ENCODE assay signal across 8 mouse cellular contexts in genomic region chr13:104288226-104288859, GRCm38 (mm10). TPM values are rescaled to one million over a fixed set of nuclear protein-coding genes. Genes with fewer than 3 reads are reported as not detected.
DNase-seq lines count a peak whose midpoint lies in the region; ATAC-seq and TF ChIP-seq lines count a peak whose summit lies in the region.

No protein-coding gene starts in this region.

- under 1% methylated on average over 7 of the region's 7 CpGs for WGBS in forebrain, embryonic 14.5 days
- under 1% methylated on average over 7 of the region's 7 CpGs for WGBS in lung, postnatal 0 days

- H3K9me3 ChIP-seq in forebrain, embryonic 14.5 days (replicated peaks; ENCODE audit: control insufficient read depth, low read length): no peaks in the 10 kb centered on the region
- no peaks in the 10 kb centered on the region for H3K9me3 ChIP-seq in lung, postnatal 0 days (ENCODE audit: low read length)

- peak; percentile 33 for ATAC-seq in Patski
- peak; percentile 29; the same call in 1 of the 2 replicates for ATAC-seq in forebrain, embryonic 14.5 days
- ATAC-seq in lung, postnatal 0 days: no peak

- H3K9ac ChIP-seq in forebrain, embryonic 14.5 days (ENCODE audit: low read length): peak overlapping the region; percentile 55
- peak overlapping the region; percentile 29; the same call in 1 of the 2 replicates for H3K9ac ChIP-seq in lung, postnatal 0 days (replicated peaks; ENCODE audit: low read depth)

- CTCF ChIA-PET in Patski (lab: Charles Lee): interaction anchor here (0.9 to 1.1 kb wide), 2 partner anchors 11 to 393 kb away, joined by 3 to 4 read pairs; no protein-coding TSS in a partner anchor

- intact Hi-C loops in heart, postnatal 14 days (cut with DNase I): loop anchor here (5.0 kb wide), 2 partner anchors 224 to 324 kb away; no protein-coding TSS in a partner anchor

- H3K27me3 ChIP-seq in Patski: no peaks in the 10 kb centered on the region
- H3K27me3 ChIP-seq in forebrain, embryonic 14.5 days (replicated peaks; ENCODE audit: control insufficient read depth, insufficient read depth, low read length): no peaks in the 10 kb centered on the region
- no peaks in the 10 kb centered on the region for H3K27me3 ChIP-seq in lung, postnatal 0 days (replicated peaks; ENCODE audit: insufficient read depth, low read length)

- in situ Hi-C loops in Patski (cut with MboI; ENCODE audit: low pct_unique_long_range_greater_than_20kb): loop anchor here (5.0 to 10.0 kb wide), 3 partner anchors 394 to 656 kb away; no protein-coding TSS in a partner anchor

- H3K27ac ChIP-seq in forebrain, embryonic 14.5 days (ENCODE audit: low read depth, low read length): peak overlapping the region; percentile 70
- H3K27ac ChIP-seq in lung, postnatal 0 days (ENCODE audit: low read length): peak overlapping the region; percentile 69

- no peaks in the 10 kb centered on the region for H3K36me3 ChIP-seq in forebrain, embryonic 14.5 days (ENCODE audit: control insufficient read depth, insufficient read depth, low read length)
- H3K36me3 ChIP-seq in lung, postnatal 0 days (ENCODE audit: insufficient read depth, low read length): no peaks in the 10 kb centered on the region

- no peak for TF ChIP-seq EP300 in lung, postnatal 0 days (IDR thresholded peaks at IDR 0.05)

- H3K4me2 ChIP-seq in forebrain, embryonic 14.5 days (ENCODE audit: low read length): peak overlapping the region; percentile 71
- peak overlapping the region; percentile 64 for H3K4me2 ChIP-seq in lung, postnatal 0 days (replicated peaks; ENCODE audit: low read depth, low read length)

- no peak for TF ChIP-seq CTCF in Patski (IDR thresholded peaks at IDR 0.05)
- no peak for TF ChIP-seq CTCF in lung, postnatal 0 days (IDR thresholded peaks at IDR 0.05)

- H3K4me1 ChIP-seq in forebrain, embryonic 14.5 days (ENCODE audit: control insufficient read depth, insufficient read depth, low read length): peaks cover 13% of the 10 kb centered on the region
- no peaks in the 10 kb centered on the region for H3K4me1 ChIP-seq in lung, postnatal 0 days (ENCODE audit: insufficient read depth, low read depth, low read length)

- POLR2A ChIA-PET in Patski (lab: Charles Lee): no interaction called here

- no peak for DNase-seq in Patski (ENCODE audit: low read depth, low spot score)
- peak; percentile 20 for DNase-seq in cerebellum, adult 11 months
- DNase-seq in forebrain, embryonic 14.5 days (ENCODE audit: low spot score): peak; percentile 79
- DNase-seq in heart, postnatal 14 days: peak; percentile 73
- DNase-seq in kidney, postnatal 36 days: peak; percentile 77 to 87
- DNase-seq in lung, postnatal 0 days (ENCODE audit: low spot score): peak; percentile 71
- peak; percentile 23 for DNase-seq in ovary, postnatal 10 days (ENCODE audit: low spot score)
- no peak for DNase-seq in T-cell, adult 2 months (ENCODE audit: low spot score)

- H3K4me3 ChIP-seq in forebrain, embryonic 14.5 days (ENCODE audit: low read depth, low read length): peak overlapping the region; percentile 34
- H3K4me3 ChIP-seq in lung, postnatal 0 days (ENCODE audit: low read depth, low read length): peak overlapping the region; percentile 56

RNA-seq across cellular contexts. Expression of gene Adamts6, which starts 0.7 kb away (rescaled TPM):
- 4.8 TPM for polyA plus RNA-seq in Patski (2021)
- 2.0 and 2.2 TPM in 2 replicates for polyA plus RNA-seq in forebrain, embryonic 14.5 days (2014; fragmentation: Nextera tagmentation; extraction: Ambion mirVana)
- total RNA-seq in heart, postnatal 14 days (2021): 1 to 10 TPM; 5.4 to 6.2 TPM
- 0.79 and 1.1 TPM in 2 replicates for polyA plus RNA-seq in lung, postnatal 0 days (2015; fragmentation: Nextera tagmentation; extraction: Ambion mirVana)

RNA-seq across cellular contexts. Expression of gene Ppwd1, which starts 59.7 kb away (rescaled TPM):
- polyA plus RNA-seq in Patski (2021): 26.5 TPM
- 7.8 and 9.0 TPM in 2 replicates for polyA plus RNA-seq in forebrain, embryonic 14.5 days (2014; fragmentation: Nextera tagmentation; extraction: Ambion mirVana)
- 1 to 10 TPM; 8.4 TPM for total RNA-seq in heart, postnatal 14 days (2021)
- polyA plus RNA-seq in lung, postnatal 0 days (2015; fragmentation: Nextera tagmentation; extraction: Ambion mirVana): 8.3 and 8.7 TPM in 2 replicates

RNA-seq across cellular contexts. Expression of gene Cenpk, which starts 59.9 kb away (rescaled TPM):
- polyA plus RNA-seq in Patski (2021): 16.6 TPM
- polyA plus RNA-seq in forebrain, embryonic 14.5 days (2014; fragmentation: Nextera tagmentation; extraction: Ambion mirVana): 27.9 and 33.1 TPM in 2 replicates
- total RNA-seq in heart, postnatal 14 days (2021): 1 to 10 TPM; 1.4 to 1.9 TPM
- polyA plus RNA-seq in lung, postnatal 0 days (2015; fragmentation: Nextera tagmentation; extraction: Ambion mirVana): 7.2 and 7.8 TPM in 2 replicates

Comparison
In these comparisons a context has a peak if more than half of its experiments do, and no peak if none do; other contexts are left out.
1. DNase-seq: peak in cerebellum, adult 11 months (single experiment), forebrain, embryonic 14.5 days (single experiment), heart, postnatal 14 days (2 of 2), kidney, postnatal 36 days (2 of 2), lung, postnatal 0 days (single experiment) and ovary, postnatal 10 days (single experiment); none in Patski (single experiment) and T-cell, adult 2 months (single experiment).